Mouse (Mus musculus): ENCODE results near the gene Hspg2. TPM values are rescaled to one million over a fixed set of nuclear protein-coding genes. Genes with fewer than 3 reads are reported as not detected.
"Not testable (repeated sequence)": the region's sequence is repeated elsewhere in the genome, so short reads cannot be mapped to it uniquely, and the experiment has no call there.

The Hspg2 gene
- polyA plus RNA-seq (2015; fragmentation: Nextera tagmentation; extraction: Ambion mirVana): 7.5 and 9.8 TPM in 2 replicates

GRCm38 (mm10) chr4:137468260-137469080 is at the start of gene Hspg2:
TSS of gene Hspg2 (plus strand) at chr4:137468769.
- Histone ChIP-seq H3K4me2 (peak within 1 kb of the TSS; percentile 99), H3K36me3 (no peaks in the 10 kb centered on the region), H3K27me3 (replicated peaks) (peaks cover 5% of the 10 kb centered on the region; the same call in 1 of the 2 replicates), H3K4me1 (peaks cover 26% of the 10 kb centered on the region), H3K4me3 (replicated peaks) (peak within 1 kb of the TSS; percentile 58), H3K9me3 (replicated peaks) (no peaks in the 10 kb centered on the region), H3K9ac (replicated peaks) (peak within 1 kb of the TSS; percentile 59), H3K27ac (replicated peaks) (peak within 1 kb of the TSS; percentile 51; the same call in 1 of the 2 replicates)
- peak; percentile 91 for ATAC-seq (ENCODE audit: low FRiP score)
- WGBS: under 1% methylated on average over 68 of the region's 72 CpGs

GRCm38 (mm10) chr4:137430502-137430901 is 38.1 kb upstream of the Hspg2 start, which contains the start of gene Cela3b:
TSS of gene Cela3b (minus strand) at chr4:137430540.
- no peaks in the 10 kb centered on the region for H3K9me3 ChIP-seq (replicated peaks)
- ATAC-seq (ENCODE audit: low FRiP score): no peak
- WGBS: 94% methylated on average over 4 of the region's 4 CpGs
- no peaks in the 10 kb centered on the region for H3K36me3 ChIP-seq
- H3K4me2 ChIP-seq: no peak within 1 kb of the TSS
- no peak within 1 kb of the TSS for H3K4me3 ChIP-seq (replicated peaks)
- no peak within 1 kb of the TSS for H3K27ac ChIP-seq (replicated peaks)
- no peak within 1 kb of the TSS for H3K9ac ChIP-seq (replicated peaks)
- H3K27me3 ChIP-seq (replicated peaks): no peaks in the 10 kb centered on the region
- no peaks in the 10 kb centered on the region for H3K4me1 ChIP-seq

- H3K9me3 ChIP-seq (replicated peaks); H3K36me3 ChIP-seq; H3K9ac ChIP-seq (replicated peaks); H3K27ac ChIP-seq (replicated peaks); H3K27me3 ChIP-seq (replicated peaks); H3K4me2 ChIP-seq; ATAC-seq (ENCODE audit: low FRiP score); H3K4me1 ChIP-seq; H3K4me3 ChIP-seq (replicated peaks): not testable (repeated sequence)
- WGBS: 78% methylated on average over 10 of the region's 10 CpGs
Observed at GRCm38 (mm10) chr4:137432700-137433550, 35.6 kb upstream of the Hspg2 start.

GRCm38 (mm10) chr4:137436979-137437669 is 31.4 kb upstream of the Hspg2 start:
- ATAC-seq (ENCODE audit: low FRiP score): no peak
- 88% methylated on average over 8 of the region's 8 CpGs for WGBS
- H3K4me1 ChIP-seq: no peaks in the 10 kb centered on the region

GRCm38 (mm10) chr4:137438842-137439241 is 29.7 kb upstream of the Hspg2 start:
- H3K27ac ChIP-seq (replicated peaks): no peak overlapping the region

More at GRCm38 (mm10) chr4:137436979-137437669, 31.4 kb upstream of the Hspg2 start:
- Histone ChIP-seq H3K27me3 (replicated peaks) (no peaks in the 10 kb centered on the region), H3K9me3 (replicated peaks) (no peaks in the 10 kb centered on the region), H3K4me2 (no peak overlapping the region), H3K4me3 (replicated peaks) (no peak overlapping the region), H3K9ac (replicated peaks) (no peak overlapping the region), H3K27ac (replicated peaks) (no peak overlapping the region), H3K36me3 (no peaks in the 10 kb centered on the region)

GRCm38 (mm10) chr4:137441332-137441731 is 27.2 kb upstream of the Hspg2 start:
- H3K4me3 ChIP-seq (replicated peaks): no peak overlapping the region
- no peak overlapping the region for H3K27ac ChIP-seq (replicated peaks)
- 81% methylated on average over 4 of the region's 4 CpGs for WGBS
- H3K36me3 ChIP-seq: no peaks in the 10 kb centered on the region
- H3K4me1 ChIP-seq: peaks cover 4% of the 10 kb centered on the region
- H3K4me2 ChIP-seq: no peak overlapping the region
- no peaks in the 10 kb centered on the region for H3K9me3 ChIP-seq (replicated peaks)
- no peaks in the 10 kb centered on the region for H3K27me3 ChIP-seq (replicated peaks)
- H3K9ac ChIP-seq (replicated peaks): no peak overlapping the region
- no peak for ATAC-seq (ENCODE audit: low FRiP score)

More at GRCm38 (mm10) chr4:137438842-137439241, 29.7 kb upstream of the Hspg2 start:
- WGBS: 91% methylated on average over 8 of the region's 8 CpGs
- Histone ChIP-seq H3K36me3 (no peaks in the 10 kb centered on the region), H3K4me3 (replicated peaks) (no peak overlapping the region), H3K4me1 (peaks cover 2% of the 10 kb centered on the region), H3K27me3 (replicated peaks) (no peaks in the 10 kb centered on the region), H3K9me3 (replicated peaks) (no peaks in the 10 kb centered on the region), H3K9ac (replicated peaks) (no peak overlapping the region), H3K4me2 (no peak overlapping the region)
- no peak for ATAC-seq (ENCODE audit: low FRiP score)

GRCm38 (mm10) chr4:137443625-137444024 is 24.9 kb upstream of the Hspg2 start:
- H3K27me3 ChIP-seq (replicated peaks): no peaks in the 10 kb centered on the region
- no peaks in the 10 kb centered on the region for H3K36me3 ChIP-seq
- peaks cover 14% of the 10 kb centered on the region for H3K4me1 ChIP-seq
- H3K9ac ChIP-seq (replicated peaks): no peak overlapping the region
- H3K27ac ChIP-seq (replicated peaks): no peak overlapping the region
- peak overlapping the region; percentile 41 for H3K4me2 ChIP-seq
- H3K9me3 ChIP-seq (replicated peaks): no peaks in the 10 kb centered on the region
- no peak overlapping the region for H3K4me3 ChIP-seq (replicated peaks)
- 36% methylated on average over 5 of the region's 5 CpGs for WGBS
- ATAC-seq (ENCODE audit: low FRiP score): no peak

- Histone ChIP-seq H3K36me3 (no peaks in the 10 kb centered on the region), H3K27ac (replicated peaks) (no peak overlapping the region), H3K9ac (replicated peaks) (no peak overlapping the region), H3K4me1 (peaks cover 18% of the 10 kb centered on the region), H3K4me2 (no peak overlapping the region), H3K9me3 (replicated peaks) (no peaks in the 10 kb centered on the region), H3K4me3 (replicated peaks) (no peak overlapping the region), H3K27me3 (replicated peaks) (no peaks in the 10 kb centered on the region)
- WGBS: 96% methylated on average over 4 of the region's 4 CpGs
- ATAC-seq (ENCODE audit: low FRiP score): no peak
Observed at GRCm38 (mm10) chr4:137445881-137446280, 22.7 kb upstream of the Hspg2 start.

GRCm38 (mm10) chr4:137447363-137448196 is 21.0 kb upstream of the Hspg2 start:
- 71% methylated on average over 7 of the region's 7 CpGs for WGBS
- H3K36me3 ChIP-seq: no peaks in the 10 kb centered on the region
- ATAC-seq (ENCODE audit: low FRiP score): no peak
- no peaks in the 10 kb centered on the region for H3K27me3 ChIP-seq (replicated peaks)
- no peak overlapping the region for H3K4me2 ChIP-seq
- H3K4me3 ChIP-seq (replicated peaks): no peak overlapping the region
- peaks cover 18% of the 10 kb centered on the region for H3K4me1 ChIP-seq
- H3K9ac ChIP-seq (replicated peaks): no peak overlapping the region
- H3K27ac ChIP-seq (replicated peaks): no peak overlapping the region
- no peaks in the 10 kb centered on the region for H3K9me3 ChIP-seq (replicated peaks)

GRCm38 (mm10) chr4:137448197-137448596 is 20.4 kb upstream of the Hspg2 start:
- no peaks in the 10 kb centered on the region for H3K27me3 ChIP-seq (replicated peaks)
- no peak overlapping the region for H3K4me3 ChIP-seq (replicated peaks)
- no peak overlapping the region for H3K9ac ChIP-seq (replicated peaks)
- no peak for ATAC-seq (ENCODE audit: low FRiP score)
- no peak overlapping the region for H3K4me2 ChIP-seq
- H3K27ac ChIP-seq (replicated peaks): no peak overlapping the region
- H3K36me3 ChIP-seq: no peaks in the 10 kb centered on the region
- WGBS: 22% methylated on average over 6 of the region's 6 CpGs
- peaks cover 18% of the 10 kb centered on the region for H3K4me1 ChIP-seq
- no peaks in the 10 kb centered on the region for H3K9me3 ChIP-seq (replicated peaks)
